Mouse (Mus musculus) macrophage (primary cell): ENCODE measurements around the gene Galnt4. TPM values are rescaled to one million over a fixed set of nuclear protein-coding genes. Genes with fewer than 3 reads are reported as not detected.

Source experiments
- H3K27ac ChIP-seq: fragments of 350-480 bp; formaldehyde crosslinking; 2 replicates; pipeline ENCODE4 v1.9.0; 2021
- H3K36me3 ChIP-seq: fragments of 350-480 bp; formaldehyde crosslinking; 2 replicates; pipeline ENCODE4 v1.9.0; 2021; ENCODE audit errors: inconsistent target
- H3K4me3 ChIP-seq: fragments of 350-480 bp; formaldehyde crosslinking; 2 replicates; pipeline ENCODE4 v1.9.0; 2021; ENCODE audit errors: inconsistent target
- H3K79me2 ChIP-seq: fragments of 350-480 bp; formaldehyde crosslinking; 2 replicates; pipeline ENCODE4 v1.9.0; 2021; ENCODE audit errors: inconsistent target
- WGBS: methylation state at CpG from one replicate; pipeline ENCODE4 v1.1.7; 2026; ENCODE audit warnings: inconsistent platforms; ENCODE audit not compliant: missing documents; 5-methylcytosine and 5-hydroxymethylcytosine counted together
- polyA plus RNA-seq: library from polyadenylated mRNA; stranded (reverse); fragments of 250-400 nt; gene quantifications from 3 replicates; pipeline ENCODE4 v1.2.4, GENCODE M21; 2018; ENCODE audit warnings: inconsistent platforms
- total RNA-seq, 78 experiments: library from RNA; depleted of rRNA; stranded (reverse); fragments of 250-400 nt; gene quantifications; 1 replicate in 9 of 78; 2 replicates in 24 of 78; 3 replicates in 43 of 78; 4 replicates in 2 of 78; pipeline ENCODE4 v1.2.4; 2018; ENCODE audit warnings: inconsistent platforms in 56 of 78

The Galnt4 gene
- 10 to 100 TPM in 8 of 26 experiments, 1 to 10 TPM in 18; 2.3 to 21.3 (median 6.9) TPM for total RNA-seq (2018; cell fraction: chromatin; rRNA removed)
- 10 to 100 TPM in 22 of 26 experiments, 1 to 10 TPM in 4; 8.1 to 22.5 (median 12.6) TPM for total RNA-seq (2018; cell fraction: cytosol; rRNA removed)
- 10 to 100 TPM; 10.3 to 34.8 (median 15.7) TPM for total RNA-seq (2018; cell fraction: nucleus; rRNA removed)
- polyA plus RNA-seq: 12.3 to 14.2 TPM (median 13.0 TPM) in 3 replicates

DNA sequence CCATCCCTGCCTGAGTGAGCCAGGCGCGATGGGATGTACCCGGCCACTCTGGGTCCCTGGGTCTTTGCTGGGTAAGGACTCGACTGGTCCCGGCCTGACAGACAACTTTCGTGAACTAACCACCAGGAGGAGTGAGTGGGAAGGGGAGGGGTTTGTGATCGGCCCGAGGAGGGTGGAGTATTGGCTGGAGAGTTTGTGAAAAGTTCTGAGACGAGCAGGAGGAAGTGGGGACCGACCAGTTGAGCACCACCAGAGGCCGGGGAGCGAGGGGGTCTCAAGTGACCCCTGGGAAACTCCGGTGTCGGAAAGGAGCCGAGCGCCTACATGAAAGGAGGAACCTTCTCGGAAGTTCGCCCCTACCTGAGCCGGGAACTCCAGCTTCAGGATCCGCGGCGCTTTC is at the start of gene Galnt4:
Galnt4 (plus strand) TSS at position 196 of the 400 bp plus-strand sequence.
- Histone ChIP-seq H3K79me2 (peaks cover 50% of the 10 kb centered on the region), H3K4me3 (peak within 1 kb of the TSS; percentile 67), H3K36me3 (no peaks in the 10 kb centered on the region), H3K27ac (peak within 1 kb of the TSS; percentile 25)
- 1% methylated on average over 21 of the region's 22 CpGs for WGBS

DNA sequence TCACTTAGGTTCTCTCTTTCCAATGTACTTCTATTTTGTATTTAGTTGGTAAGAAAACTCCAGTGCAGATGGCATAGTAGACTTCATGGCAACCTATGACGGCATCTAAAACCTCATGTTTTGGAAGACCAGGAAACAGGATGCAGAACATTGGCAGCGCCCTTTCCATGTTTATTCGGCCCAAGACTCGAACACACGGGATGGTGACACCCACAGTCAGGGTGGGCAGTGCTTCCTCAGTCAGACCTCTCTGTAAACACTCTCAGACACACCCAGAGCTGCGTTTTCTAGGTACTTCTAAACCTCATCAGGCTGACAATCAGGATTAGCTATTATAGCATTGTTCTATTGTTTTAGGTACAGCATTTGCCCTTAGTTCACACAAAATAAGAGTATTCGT is 47.4 kb upstream of the Galnt4 start:
- Histone ChIP-seq H3K79me2 (no peaks in the 10 kb centered on the region), H3K36me3 (no peaks in the 10 kb centered on the region), H3K27ac (no peak overlapping the region), H3K4me3 (no peak overlapping the region)
- WGBS: 90% methylated on average over 7 of the region's 7 CpGs

DNA sequence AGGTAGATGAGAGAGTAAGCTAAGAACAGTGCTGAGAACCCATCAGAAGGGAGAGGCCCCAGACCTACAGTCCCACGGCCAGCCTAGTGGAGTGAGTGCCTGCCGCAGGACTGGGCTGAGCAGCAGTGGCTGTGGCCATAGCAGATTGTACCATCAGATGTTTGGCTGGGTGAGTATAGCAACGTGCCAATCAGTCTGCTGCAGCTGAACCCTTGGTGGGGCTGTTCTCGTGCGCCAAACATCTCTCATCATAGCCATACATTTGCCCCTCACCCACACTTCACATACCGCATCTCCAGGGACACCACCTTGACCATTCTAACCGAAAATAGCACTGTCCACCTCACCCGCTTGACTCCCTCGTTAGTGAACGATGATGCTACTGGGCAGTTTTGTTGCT is 46.5 kb upstream of the Galnt4 start:
- Histone ChIP-seq H3K4me3 (no peak overlapping the region), H3K79me2 (no peaks in the 10 kb centered on the region), H3K36me3 (no peaks in the 10 kb centered on the region), H3K27ac (no peak overlapping the region)
- 92% methylated on average over 10 of the region's 10 CpGs for WGBS

DNA sequence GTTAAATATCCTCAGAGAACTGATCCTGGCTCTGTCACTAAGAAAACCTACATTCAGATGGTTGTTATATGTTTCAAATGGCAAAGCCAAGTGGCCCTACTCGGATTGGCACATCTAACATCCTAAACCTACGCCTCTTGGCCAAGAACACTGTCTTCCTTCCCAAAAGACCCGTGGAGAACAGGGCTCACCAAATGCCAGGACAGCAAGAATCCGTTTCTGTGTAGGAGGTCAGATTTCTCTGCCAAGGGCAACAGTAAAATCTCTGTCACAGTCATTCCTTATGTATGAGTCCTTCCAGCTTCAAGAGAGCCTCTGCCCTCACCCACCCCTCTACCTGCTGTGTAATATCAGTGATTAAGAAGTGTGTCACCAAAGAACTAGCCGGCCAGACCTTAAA is 45.4 kb upstream of the Galnt4 start:
- 86% methylated on average over 5 of the region's 5 CpGs for WGBS

DNA sequence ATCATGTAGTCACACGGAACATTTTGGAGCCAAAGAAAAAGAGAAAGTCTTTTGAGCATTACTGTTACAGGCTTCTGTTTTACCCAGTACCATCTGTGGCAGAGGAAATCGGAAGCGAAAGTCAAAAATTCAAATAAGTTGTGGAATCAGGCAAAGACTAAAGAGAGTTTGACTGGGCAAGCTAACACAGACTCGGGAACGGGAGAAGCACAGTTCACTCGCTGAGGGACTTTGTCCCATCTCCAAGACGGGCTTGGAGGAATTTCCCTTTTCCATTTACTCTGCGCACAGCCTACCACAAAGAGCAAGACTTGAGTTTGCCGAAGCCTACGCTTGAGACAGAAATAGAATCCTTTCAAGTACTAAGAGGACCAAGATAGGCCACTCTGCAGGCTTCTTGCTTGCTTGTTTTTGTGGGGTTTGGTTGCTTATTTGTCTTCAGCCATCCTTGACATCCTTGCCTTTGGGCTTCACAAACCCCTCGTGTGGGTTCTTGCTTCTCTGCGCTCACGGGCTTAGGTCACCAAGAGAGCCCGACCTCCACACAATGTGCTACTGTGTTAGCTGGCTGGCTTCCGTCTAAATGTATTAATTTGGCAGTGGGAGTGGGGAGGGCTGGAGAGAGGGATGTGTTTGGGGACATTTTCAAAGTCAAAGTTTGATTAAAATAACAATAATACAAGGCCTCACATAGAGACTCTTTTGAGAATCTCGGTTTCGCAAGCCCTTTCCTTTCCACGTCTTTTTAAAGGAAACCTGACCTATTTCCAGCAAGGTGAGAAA is 31.7 kb upstream of the Galnt4 start:
- no peaks in the 10 kb centered on the region for H3K36me3 ChIP-seq
- no peaks in the 10 kb centered on the region for H3K79me2 ChIP-seq
- no peak overlapping the region for H3K4me3 ChIP-seq
- H3K27ac ChIP-seq: no peak overlapping the region
- 95% methylated on average over 18 of the region's 18 CpGs for WGBS

More for the DNA sequence above, 45.4 kb upstream of the Galnt4 start:
- no peaks in the 10 kb centered on the region for H3K79me2 ChIP-seq
- no peak overlapping the region for H3K27ac ChIP-seq
- H3K36me3 ChIP-seq: no peaks in the 10 kb centered on the region
- no peak overlapping the region for H3K4me3 ChIP-seq

DNA sequence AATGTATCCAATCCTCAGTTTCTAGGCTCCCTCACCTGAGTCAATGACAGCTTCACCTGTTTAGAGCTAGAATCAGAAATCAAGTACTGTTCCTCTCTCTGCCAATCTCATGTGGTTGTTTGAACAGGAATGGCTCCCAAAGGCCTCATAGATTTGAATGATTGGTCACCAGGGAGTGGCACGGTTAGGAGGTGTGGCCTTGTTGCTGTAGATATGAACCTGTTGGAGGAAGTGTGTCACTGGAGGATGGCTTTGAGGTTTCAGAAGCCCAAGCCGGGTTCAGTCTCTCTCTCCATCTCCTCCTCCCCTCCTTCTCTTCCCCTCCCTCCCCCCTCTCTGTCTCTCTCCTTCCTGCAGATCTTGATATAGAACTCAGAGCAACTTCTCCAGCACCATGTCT is 29.3 kb upstream of the Galnt4 start:
- Histone ChIP-seq H3K79me2 (no peaks in the 10 kb centered on the region), H3K4me3 (no peak overlapping the region), H3K36me3 (no peaks in the 10 kb centered on the region), H3K27ac (no peak overlapping the region)
- WGBS: 51% methylated on average over 2 of the region's 2 CpGs

DNA sequence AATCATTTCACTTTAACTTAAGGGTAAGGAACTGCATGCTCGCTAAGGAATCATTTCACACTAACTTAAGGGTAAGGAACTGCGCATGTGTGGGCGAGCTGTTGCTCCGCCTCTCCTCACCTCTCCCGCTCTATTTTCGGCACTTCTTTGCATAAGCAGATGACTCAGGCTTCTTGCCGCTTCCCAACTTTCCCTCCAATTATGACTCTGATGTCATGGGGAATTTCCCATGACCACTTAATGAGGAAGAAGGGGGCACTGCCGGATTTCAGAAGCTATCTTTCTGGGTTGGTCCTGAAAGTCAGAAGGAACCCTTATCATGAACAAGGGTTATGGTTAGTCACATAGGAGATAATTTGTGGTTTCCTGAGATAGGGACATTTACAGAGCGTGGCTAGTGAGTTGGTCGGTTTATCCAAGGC is 26.4 kb upstream of the Galnt4 start:
- Histone ChIP-seq H3K4me3 (no peak overlapping the region), H3K27ac (no peak overlapping the region), H3K36me3 (no peaks in the 10 kb centered on the region), H3K79me2 (no peaks in the 10 kb centered on the region)
- WGBS: 26% methylated on average over 10 of the region's 10 CpGs

DNA sequence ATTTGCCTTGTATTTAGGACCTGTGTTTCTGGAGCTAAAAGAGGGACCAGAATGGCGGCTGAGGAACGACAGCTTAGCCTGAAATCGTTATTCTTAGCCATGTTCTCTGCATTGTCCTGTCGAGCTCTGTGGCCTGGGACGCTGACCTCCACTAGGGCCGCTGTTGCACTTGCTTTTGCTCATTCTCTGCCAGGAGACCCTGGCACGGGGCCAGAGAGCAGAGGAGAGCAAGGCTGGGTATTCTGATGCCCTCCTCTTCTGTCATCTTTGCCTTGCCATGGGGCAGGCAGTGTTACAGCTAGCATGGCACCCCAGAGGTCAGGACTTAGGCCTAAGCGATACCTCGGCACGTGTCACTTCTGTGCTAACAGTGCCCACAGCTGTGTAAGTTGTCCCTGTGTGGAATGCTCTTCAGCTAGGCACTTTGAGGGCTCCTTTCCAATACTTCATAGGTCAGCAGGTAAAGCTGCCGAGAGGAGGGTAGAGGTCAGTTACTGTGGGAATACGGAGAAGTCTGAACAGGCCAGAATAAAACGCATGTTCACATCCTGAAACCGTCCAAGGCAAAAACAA is 24.4 kb upstream of the Galnt4 start:
- no peaks in the 10 kb centered on the region for H3K36me3 ChIP-seq
- no peak overlapping the region for H3K4me3 ChIP-seq
- no peak overlapping the region for H3K27ac ChIP-seq
- H3K79me2 ChIP-seq: no peaks in the 10 kb centered on the region
- WGBS: 90% methylated on average over 14 of the region's 14 CpGs

DNA sequence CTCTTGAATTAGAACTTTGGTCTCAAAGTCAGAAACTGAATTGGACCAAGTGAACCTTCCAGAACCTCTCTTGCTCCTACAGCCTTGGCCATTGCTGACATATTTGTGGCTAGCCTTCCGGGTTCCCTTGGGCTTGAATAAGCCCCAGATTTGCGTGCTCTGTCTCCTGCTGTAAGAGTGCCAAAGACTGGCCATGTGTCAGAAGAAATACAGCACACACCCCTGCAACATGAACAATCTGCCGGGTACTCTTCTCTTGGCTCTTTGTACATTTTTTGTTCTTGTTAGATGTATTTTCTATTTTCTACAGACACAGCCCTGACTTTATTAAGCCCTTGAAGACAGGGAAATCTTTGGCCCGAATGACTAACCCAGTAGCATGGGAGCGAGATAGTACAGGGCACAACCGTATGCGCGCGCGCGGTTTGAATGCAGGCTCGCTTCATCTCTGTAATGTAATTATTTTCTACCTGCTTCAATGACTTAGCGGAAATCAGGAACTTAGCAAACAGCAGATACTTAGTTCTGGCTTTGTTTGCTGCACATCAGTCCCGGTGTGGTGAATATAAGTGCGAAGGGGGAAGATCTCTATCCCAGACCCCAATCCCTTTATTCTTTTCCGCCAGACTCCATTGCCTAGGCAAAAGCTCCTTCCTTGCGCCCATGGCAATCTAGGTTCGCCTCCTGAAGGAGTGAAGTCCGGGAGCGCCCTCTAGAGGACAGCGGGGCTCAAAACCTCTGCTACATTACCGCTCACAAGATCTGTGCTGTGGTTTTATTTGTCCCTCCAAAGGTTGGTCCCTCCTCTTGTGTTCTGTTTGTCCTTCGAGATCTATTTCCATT is 23.3 kb upstream of the Galnt4 start:
- Histone ChIP-seq H3K36me3 (no peaks in the 10 kb centered on the region), H3K79me2 (no peaks in the 10 kb centered on the region), H3K27ac (no peak overlapping the region), H3K4me3 (no peak overlapping the region)
- 48% methylated on average over 23 of the region's 23 CpGs for WGBS

DNA sequence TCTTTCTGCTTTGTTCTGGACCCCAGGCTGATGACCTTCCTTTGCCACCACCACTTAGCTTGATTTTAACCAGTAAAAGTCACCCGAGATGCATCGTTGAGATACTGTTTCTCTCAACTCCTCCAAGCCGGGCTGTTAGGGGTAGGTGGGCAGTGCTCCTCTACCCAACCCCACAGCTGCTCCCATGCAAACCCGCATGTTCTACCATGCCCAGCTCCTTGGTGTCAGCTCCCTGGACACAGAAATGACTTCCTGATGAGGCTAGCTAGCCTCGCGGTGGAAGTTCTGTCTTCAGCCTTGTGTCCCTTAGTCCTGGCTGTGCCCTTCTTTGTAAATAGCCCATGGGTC is 22.7 kb upstream of the Galnt4 start:
- H3K4me3 ChIP-seq: no peak overlapping the region
- WGBS: 64% methylated on average over 6 of the region's 6 CpGs
- no peak overlapping the region for H3K27ac ChIP-seq
- H3K79me2 ChIP-seq: no peaks in the 10 kb centered on the region
- no peaks in the 10 kb centered on the region for H3K36me3 ChIP-seq

DNA sequence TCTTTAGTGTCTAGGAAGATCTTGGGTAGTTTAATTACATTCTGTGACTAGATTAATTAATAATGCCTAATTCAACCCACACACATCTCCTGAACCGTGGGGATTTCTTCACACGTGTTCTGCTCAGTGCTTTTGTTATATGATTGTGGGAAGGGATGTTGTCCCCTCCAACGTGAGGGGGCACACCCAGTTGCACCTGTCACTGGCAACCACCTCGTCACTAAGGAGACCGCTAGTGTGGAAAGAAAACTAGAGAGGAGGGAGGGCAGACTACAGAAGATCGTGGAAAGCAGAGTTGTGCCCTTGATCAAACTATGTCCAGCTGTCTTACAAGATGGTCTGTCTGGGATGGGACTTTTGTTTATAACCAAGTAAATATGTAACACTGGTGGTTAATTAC is 21.9 kb upstream of the Galnt4 start:
- 62% methylated on average over 6 of the region's 6 CpGs for WGBS
- H3K79me2 ChIP-seq: no peaks in the 10 kb centered on the region
- H3K27ac ChIP-seq: no peak overlapping the region
- H3K36me3 ChIP-seq: no peaks in the 10 kb centered on the region
- H3K4me3 ChIP-seq: no peak overlapping the region

DNA sequence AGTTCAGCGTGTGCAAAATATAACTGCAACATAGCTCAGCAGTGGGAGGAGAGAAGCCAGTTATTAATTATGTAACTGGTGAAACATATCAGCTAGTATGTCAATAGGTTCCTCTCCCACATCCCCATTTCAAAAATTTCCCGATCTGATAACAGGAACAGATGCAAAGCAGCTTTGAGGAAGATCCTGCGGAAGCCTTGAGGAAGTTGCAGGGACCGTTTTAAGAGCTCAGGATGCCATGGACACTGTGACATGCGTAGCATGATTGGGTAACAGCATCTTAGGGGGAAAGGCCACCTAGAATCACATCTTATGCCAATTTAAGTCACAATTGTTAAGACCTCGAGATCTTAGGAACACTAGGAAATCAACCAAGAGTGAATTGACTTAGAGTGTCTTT is 18.1 kb upstream of the Galnt4 start:
- H3K27ac ChIP-seq: no peak overlapping the region
- H3K4me3 ChIP-seq: no peak overlapping the region
- 25% methylated on average over 6 of the region's 6 CpGs for WGBS
- no peaks in the 10 kb centered on the region for H3K36me3 ChIP-seq
- H3K79me2 ChIP-seq: no peaks in the 10 kb centered on the region

DNA sequence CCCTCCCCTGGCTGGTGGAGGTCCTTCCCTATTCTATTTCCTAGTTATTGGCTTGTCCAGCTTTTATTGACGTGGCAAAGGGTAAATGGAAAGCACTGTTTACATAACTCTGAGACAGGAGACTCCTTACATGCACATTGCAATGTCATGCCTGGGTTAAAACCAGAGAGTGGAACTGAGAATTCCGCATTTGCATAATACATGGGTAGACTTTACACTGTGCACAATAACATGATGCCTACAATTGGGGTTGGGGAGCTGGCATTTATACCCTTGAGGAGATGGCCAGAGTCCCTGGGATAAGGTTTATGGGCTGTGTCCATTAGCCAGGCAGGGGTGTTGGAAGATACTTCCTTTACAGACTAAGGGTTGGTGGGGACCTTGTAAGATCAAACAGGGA is 14.6 kb upstream of the Galnt4 start:
- no peak overlapping the region for H3K27ac ChIP-seq
- WGBS: 95% methylated on average over 2 of the region's 2 CpGs

DNA sequence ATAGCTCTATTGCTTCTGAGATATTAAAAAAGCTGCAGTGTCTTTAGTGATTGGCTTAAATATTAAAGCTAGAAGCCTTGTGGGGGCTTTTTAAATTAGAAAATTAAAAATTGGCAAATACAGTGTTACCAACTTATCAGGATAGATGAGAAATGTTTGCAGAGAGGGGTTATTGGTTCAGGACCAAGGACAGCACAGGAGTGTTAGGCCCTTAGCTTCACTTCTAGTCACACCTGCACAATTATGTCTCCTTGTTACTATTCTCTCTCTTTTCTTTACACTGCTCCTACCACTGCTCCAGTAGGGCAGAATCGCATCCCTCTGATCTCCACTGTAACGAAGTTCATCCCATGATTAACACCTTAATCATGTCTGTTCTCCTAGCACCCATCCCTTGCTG is 12.8 kb upstream of the Galnt4 start:
- no peaks in the 10 kb centered on the region for H3K36me3 ChIP-seq
- 84% methylated on average over 2 of the region's 2 CpGs for WGBS
- no peak overlapping the region for H3K4me3 ChIP-seq
- no peak overlapping the region for H3K27ac ChIP-seq
- H3K79me2 ChIP-seq: no peaks in the 10 kb centered on the region

More for the DNA sequence above, 14.6 kb upstream of the Galnt4 start:
- H3K79me2 ChIP-seq: no peaks in the 10 kb centered on the region
- no peak overlapping the region for H3K4me3 ChIP-seq
- H3K36me3 ChIP-seq: no peaks in the 10 kb centered on the region

DNA sequence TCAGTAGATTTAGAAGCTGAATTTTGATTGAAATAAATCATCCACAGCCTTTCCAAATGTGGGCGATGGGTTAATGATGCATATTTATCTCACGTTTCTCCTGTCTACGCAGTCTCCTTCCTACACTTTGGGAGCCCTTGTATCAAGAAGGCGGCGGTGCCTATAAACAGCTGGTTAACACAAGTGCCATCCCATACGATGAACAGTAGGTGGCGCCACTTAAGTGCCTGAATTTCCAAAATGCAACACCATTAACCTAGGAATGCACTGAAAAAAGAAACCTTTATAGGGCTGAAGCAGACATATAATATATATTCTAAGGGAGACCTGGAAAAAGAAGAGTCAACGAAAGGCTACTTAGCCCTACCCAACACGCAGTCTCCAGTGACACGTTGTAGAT is 10.6 kb upstream of the Galnt4 start:
- H3K36me3 ChIP-seq: no peaks in the 10 kb centered on the region
- no peaks in the 10 kb centered on the region for H3K79me2 ChIP-seq
- no peak overlapping the region for H3K4me3 ChIP-seq
- H3K27ac ChIP-seq: no peak overlapping the region
- 51% methylated on average over 10 of the region's 10 CpGs for WGBS
